Mouse (Mus musculus): ENCODE results near the gene Zbed4. TPM values are rescaled to one million over a fixed set of nuclear protein-coding genes. Genes with fewer than 3 reads are reported as not detected.
A peak's percentile ranks its signal among the peaks of the same experiment; 100 is the strongest.
"Not testable (repeated sequence)": the region's sequence is repeated elsewhere in the genome, so short reads cannot be mapped to it uniquely, and the experiment has no call there.

The Zbed4 gene
- polyA plus RNA-seq, 1 experiment from 2014 or later, result 13.8 TPM

DNA sequence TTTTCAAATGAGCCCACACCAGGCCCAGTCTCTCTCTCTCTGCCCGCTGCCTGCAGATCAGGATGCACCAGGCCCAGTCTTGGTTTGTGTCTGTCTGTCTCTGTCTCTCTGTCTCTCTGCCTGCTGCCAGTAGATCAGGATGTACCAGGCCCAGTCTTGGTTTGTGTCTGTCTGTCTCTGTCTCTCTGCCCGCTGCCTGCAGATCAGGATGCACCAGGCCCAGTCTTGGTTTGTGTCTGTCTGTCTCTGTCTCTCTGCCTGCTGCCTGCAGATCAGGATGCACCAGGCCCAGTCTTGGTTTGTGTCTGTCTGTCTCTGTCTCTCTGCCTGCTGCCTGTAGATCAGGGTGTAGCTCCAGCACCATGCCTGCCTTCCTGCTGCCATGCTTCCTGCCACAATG lies 62.4 kb downstream of the Zbed4 start:
- H3K9ac ChIP-seq; H3K4me2 ChIP-seq; H3K4me3 ChIP-seq; ATAC-seq (ENCODE audit: insufficient number of reproducible peaks, insufficient read depth, low FRiP score, low TSS enrichment, low read depth); H3K9me3 ChIP-seq; H3K27me3 ChIP-seq; H3K27ac ChIP-seq; H3K4me1 ChIP-seq: not testable (repeated sequence)
- peaks cover 60% of the 10 kb centered on the region for H3K36me3 ChIP-seq
- 95% methylated on average over 2 of the region's 2 CpGs for whole genome bisulfite sequencing

DNA sequence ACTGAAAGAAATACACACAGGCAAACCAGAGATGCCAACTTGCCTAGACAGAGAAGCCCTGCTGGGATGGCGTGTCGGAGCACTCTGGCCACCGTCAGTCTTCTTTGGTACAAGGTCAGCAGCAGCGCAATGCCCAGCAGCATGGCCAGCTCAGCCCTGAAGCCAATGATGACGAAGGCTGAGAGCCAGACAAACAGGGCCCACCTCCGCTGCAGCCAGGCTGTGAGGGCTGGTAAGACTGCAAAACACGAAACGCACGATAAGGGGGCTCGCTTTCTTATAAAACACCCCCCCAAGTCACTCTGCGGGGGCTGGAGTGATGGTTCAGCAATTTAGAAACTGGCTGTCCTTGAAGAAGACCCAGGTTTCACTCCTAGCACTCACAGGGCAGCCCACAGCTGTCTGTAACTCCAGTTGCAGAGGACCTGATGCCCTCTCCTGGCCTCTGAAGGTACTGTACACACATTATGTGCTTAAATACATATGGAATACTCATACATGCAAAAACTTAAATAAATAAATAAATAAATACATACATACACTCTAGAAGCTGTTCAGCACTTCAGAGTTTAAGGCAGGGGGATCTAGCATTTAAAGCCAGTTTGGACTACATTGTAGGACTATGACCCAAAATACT lies 63.1 kb downstream of the Zbed4 start:
- H3K4me1 ChIP-seq, result peaks cover 6% of the 10 kb centered on the region
- 90% methylated on average over 11 of the region's 11 CpGs for WGBS
- no peak overlapping the region for H3K4me2 ChIP-seq
- H3K27ac ChIP-seq, result no peak overlapping the region
- no peaks in the 10 kb centered on the region for H3K9me3 ChIP-seq
- no peaks in the 10 kb centered on the region for H3K27me3 ChIP-seq
- no peak overlapping the region for H3K9ac ChIP-seq
- ATAC-seq (ENCODE audit: insufficient number of reproducible peaks, insufficient read depth, low FRiP score, low TSS enrichment, low read depth), result no peak
- no peak overlapping the region for H3K4me3 ChIP-seq
- H3K36me3 ChIP-seq, result peaks cover 54% of the 10 kb centered on the region

DNA sequence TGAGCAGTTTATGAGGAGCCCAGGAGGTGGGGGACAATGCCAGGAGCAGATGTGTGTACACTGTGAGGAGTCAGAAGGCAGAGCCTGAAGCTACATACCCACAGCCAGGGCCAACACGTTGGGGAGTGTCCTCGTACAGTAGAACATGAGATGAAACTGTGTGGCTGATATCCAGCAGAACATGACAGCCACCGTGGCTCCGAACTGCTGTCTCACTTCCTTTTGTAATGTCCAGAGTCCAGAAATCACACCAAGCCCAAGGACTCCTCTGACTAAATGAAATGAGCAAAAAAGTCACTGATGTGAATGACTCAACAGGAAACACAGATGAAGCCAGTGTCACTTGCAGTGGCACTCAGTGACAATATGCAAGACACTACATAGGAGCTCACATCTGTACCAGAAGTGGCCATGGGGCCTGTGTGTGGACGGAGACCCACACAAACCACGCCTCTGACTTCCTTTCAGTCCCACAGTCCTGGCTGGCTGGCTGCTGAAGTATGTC lies 63.8 kb downstream of the Zbed4 start:
- no peak overlapping the region for H3K27ac ChIP-seq
- H3K27me3 ChIP-seq, result no peaks in the 10 kb centered on the region
- peaks cover 9% of the 10 kb centered on the region for H3K4me1 ChIP-seq
- no peaks in the 10 kb centered on the region for H3K9me3 ChIP-seq
- no peak overlapping the region for H3K4me2 ChIP-seq
- 89% methylated on average over 6 of the region's 6 CpGs for WGBS
- no peak overlapping the region for H3K9ac ChIP-seq
- no peak for ATAC-seq (ENCODE audit: insufficient number of reproducible peaks, insufficient read depth, low FRiP score, low TSS enrichment, low read depth)
- no peak overlapping the region for H3K4me3 ChIP-seq
- peaks cover 51% of the 10 kb centered on the region for H3K36me3 ChIP-seq

DNA sequence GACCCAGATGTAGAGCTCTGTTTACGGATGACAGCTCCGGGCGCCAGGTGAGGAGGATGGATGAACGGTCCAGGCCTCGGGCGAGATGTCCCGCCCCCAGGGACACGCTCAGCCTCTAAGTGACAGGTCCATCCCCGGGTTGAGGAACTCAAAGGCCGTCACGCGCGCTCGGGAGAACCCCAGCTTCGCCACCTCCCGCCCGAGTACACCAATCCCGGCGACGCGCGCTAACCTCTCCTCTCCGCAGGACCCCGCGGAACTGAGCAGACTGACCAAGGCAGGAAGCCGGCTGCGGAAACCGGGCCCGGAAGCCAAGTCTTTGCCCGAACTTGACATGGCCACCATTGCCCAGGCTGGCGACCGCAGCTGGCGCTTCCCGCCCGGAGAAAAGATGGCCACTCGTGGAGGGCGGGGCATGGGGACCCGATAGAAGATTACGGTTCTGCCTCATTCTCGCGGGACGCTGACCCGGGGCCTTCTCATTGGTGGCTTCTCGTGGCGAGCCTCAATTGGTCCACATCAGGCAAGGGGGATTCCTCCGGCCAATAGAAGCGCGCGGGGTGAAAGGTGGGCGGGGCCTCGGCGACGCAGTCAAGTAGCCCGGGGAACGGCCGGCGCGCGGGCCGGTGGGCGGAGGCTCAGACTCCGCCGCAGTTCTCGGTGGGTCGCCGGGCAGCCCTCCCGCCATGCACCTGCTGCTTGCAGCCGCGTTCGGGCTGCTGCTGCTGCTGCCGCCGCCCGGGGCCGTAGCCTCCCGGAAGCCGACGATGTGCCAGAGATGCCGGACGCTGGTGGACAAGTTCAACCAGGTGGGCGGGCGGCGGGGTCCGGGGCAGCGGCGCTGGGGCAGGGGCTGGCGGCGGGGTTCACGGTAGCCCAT lies 67.8 kb downstream of the Zbed4 start, which contains the start of the genes Alg12 and Creld2:
Alg12 (minus strand) TSS at position 293 of the 880 bp plus-strand sequence.
Creld2 (plus strand) TSS at position 621 of the 880 bp plus-strand sequence.
- peak; percentile 97 for ATAC-seq (ENCODE audit: insufficient number of reproducible peaks, insufficient read depth, low FRiP score, low TSS enrichment, low read depth)
- H3K9ac ChIP-seq, result peak within 1 kb of the TSS; percentile 89
- H3K9me3 ChIP-seq, result no peaks in the 10 kb centered on the region
- H3K4me1 ChIP-seq, result peaks cover 16% of the 10 kb centered on the region
- H3K36me3 ChIP-seq, result peaks cover 51% of the 10 kb centered on the region
- WGBS, result under 1% methylated on average over 88 of the region's 88 CpGs
- H3K27me3 ChIP-seq, result no peaks in the 10 kb centered on the region
- peak within 1 kb of the TSS; percentile 89 for H3K4me3 ChIP-seq
- peak within 1 kb of the TSS; percentile 92 for H3K4me2 ChIP-seq
- peak within 1 kb of the TSS; percentile 81 for H3K27ac ChIP-seq

DNA sequence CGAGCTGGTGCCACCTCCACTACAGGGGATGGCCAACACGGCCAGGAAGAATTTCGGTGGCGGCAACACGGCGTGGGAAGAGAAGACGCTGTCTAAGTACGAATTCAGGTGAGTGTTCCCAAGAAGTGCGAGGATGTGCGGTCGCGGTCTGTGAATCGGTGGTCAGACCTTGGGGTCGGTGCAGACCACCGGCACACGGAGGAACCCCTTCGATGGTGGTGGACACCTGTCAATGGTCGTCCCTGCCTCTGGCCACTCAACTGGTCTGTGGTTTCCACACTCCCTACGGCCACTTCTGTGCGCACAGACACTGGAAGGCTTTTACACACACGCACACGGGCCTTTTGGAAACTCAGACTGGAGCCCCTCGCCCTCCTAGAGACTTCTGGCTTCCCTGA lies 68.4 kb downstream of the Zbed4 start:
- no peak overlapping the region for H3K27ac ChIP-seq
- H3K36me3 ChIP-seq, result peaks cover 51% of the 10 kb centered on the region
- WGBS, result 2% methylated on average over 23 of the region's 23 CpGs
- H3K27me3 ChIP-seq, result no peaks in the 10 kb centered on the region
- peak overlapping the region; percentile 89 for H3K4me3 ChIP-seq
- peak overlapping the region; percentile 92 for H3K4me2 ChIP-seq
- ATAC-seq (ENCODE audit: insufficient number of reproducible peaks, insufficient read depth, low FRiP score, low TSS enrichment, low read depth), result no peak
- peak overlapping the region; percentile 89 for H3K9ac ChIP-seq
- H3K4me1 ChIP-seq, result peaks cover 16% of the 10 kb centered on the region
- H3K9me3 ChIP-seq, result no peaks in the 10 kb centered on the region

DNA sequence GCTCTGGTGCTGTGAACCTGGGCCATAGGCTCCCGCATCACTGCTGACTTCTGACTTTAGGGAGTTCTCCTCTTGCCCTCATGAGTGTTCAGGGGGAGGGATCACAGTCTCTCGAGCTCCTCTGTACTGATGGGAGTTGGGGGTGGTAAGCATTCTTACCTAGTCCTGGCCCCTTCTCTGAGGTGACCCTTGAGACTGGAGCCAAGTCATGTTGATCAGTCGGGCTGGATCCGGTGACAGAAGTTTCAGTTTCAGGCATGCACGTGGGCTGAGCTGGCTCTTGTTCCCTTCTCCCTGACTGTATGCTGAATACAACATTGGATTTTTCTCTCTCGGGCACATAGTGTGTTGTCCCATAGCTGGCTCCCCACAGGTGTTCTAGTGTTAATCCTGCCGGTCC lies 69.9 kb downstream of the Zbed4 start:
- no peaks in the 10 kb centered on the region for H3K27me3 ChIP-seq
- H3K9ac ChIP-seq, result peak overlapping the region; percentile 28; the same call in 1 of the 2 replicates
- peaks cover 16% of the 10 kb centered on the region for H3K4me1 ChIP-seq
- H3K4me2 ChIP-seq, result no peak overlapping the region
- no peak overlapping the region for H3K27ac ChIP-seq
- ATAC-seq (ENCODE audit: insufficient number of reproducible peaks, insufficient read depth, low FRiP score, low TSS enrichment, low read depth), result no peak
- WGBS, result 83% methylated on average over 7 of the region's 7 CpGs
- peaks cover 53% of the 10 kb centered on the region for H3K36me3 ChIP-seq
- H3K9me3 ChIP-seq, result no peaks in the 10 kb centered on the region
- no peak overlapping the region for H3K4me3 ChIP-seq

DNA sequence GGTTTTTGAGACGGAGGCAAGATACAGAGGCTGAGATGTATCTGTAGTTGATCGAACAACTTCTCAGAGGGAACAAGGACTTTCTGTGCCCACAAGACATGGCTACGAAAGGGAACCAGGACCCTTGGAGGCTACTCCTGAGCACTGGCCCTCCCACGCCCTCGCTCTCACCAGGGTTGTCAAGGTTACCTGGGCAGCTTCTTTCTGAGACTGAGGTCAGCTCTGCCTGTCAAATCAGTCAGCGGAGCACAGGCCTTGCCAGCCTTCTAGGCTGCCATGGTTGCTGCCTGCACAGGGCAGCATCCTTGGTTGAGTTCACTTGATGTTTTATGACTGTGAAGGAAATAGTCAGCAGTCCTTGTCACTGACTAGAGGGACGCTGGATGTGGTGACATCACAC lies 71.1 kb downstream of the Zbed4 start:
- ATAC-seq (ENCODE audit: insufficient number of reproducible peaks, insufficient read depth, low FRiP score, low TSS enrichment, low read depth), result no peak
- Histone ChIP-seq H3K4me1 (peaks cover 16% of the 10 kb centered on the region), H3K4me2 (no peak overlapping the region), H3K27me3 (no peaks in the 10 kb centered on the region), H3K36me3 (peaks cover 62% of the 10 kb centered on the region), H3K4me3 (no peak overlapping the region), H3K9me3 (no peaks in the 10 kb centered on the region), H3K27ac (no peak overlapping the region), H3K9ac (no peak overlapping the region)
- 93% methylated on average over 7 of the region's 7 CpGs for WGBS

DNA sequence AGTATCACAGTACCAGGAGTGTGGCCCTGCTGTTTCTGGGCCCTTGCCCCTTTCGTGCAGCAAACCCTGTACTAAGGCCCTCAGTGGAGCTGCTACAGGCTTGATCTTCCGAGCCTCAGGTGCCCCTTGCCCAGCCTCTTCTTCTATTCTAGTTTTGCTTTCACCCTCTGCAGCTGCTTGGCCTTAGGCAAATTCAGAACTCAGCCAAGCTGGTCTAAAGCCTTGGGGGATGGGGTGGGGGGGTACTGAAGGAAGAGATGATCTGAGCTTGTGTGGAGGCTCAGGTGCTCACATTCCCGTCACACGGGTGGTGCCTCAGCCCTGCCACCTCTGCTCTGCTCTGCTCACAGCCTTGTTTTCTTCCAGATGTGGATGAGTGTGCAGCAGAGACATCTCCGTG lies 71.9 kb downstream of the Zbed4 start:
- Histone ChIP-seq H3K27me3 (no peaks in the 10 kb centered on the region), H3K9ac (no peak overlapping the region), H3K4me1 (peaks cover 13% of the 10 kb centered on the region), H3K4me3 (no peak overlapping the region), H3K4me2 (no peak overlapping the region), H3K36me3 (peaks cover 62% of the 10 kb centered on the region), H3K9me3 (no peaks in the 10 kb centered on the region), H3K27ac (no peak overlapping the region)
- 88% methylated on average over 5 of the region's 5 CpGs for WGBS
- ATAC-seq (ENCODE audit: insufficient number of reproducible peaks, insufficient read depth, low FRiP score, low TSS enrichment, low read depth), result no peak

DNA sequence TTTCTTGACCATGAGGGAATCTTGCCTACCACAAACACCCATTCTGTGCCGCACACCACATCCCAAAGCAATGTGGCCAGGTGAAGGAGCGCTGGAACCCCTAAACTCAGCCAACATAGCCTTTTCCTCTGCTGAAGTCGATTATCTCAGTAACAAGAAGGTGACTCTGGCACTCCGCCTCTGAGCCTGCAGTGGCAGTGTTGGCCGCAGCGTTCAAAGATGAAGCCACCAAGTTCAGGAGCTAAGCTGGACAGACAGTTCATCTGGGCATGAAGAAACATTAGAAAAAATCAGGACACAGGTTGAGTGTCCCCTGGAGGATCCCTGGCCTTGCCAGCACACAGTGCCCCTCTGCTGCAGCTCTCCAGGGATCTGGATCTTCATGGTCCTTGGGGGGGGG lies 76.0 kb downstream of the Zbed4 start:
- Histone ChIP-seq H3K9ac (no peak overlapping the region), H3K4me3 (no peak overlapping the region), H3K9me3 (no peaks in the 10 kb centered on the region), H3K36me3 (peaks cover 48% of the 10 kb centered on the region), H3K27me3 (no peaks in the 10 kb centered on the region), H3K27ac (no peak overlapping the region), H3K4me1 (peaks cover 4% of the 10 kb centered on the region), H3K4me2 (no peak overlapping the region)
- WGBS, result 92% methylated on average over 6 of the region's 6 CpGs
- no peak for ATAC-seq (ENCODE audit: insufficient number of reproducible peaks, insufficient read depth, low FRiP score, low TSS enrichment, low read depth)

DNA sequence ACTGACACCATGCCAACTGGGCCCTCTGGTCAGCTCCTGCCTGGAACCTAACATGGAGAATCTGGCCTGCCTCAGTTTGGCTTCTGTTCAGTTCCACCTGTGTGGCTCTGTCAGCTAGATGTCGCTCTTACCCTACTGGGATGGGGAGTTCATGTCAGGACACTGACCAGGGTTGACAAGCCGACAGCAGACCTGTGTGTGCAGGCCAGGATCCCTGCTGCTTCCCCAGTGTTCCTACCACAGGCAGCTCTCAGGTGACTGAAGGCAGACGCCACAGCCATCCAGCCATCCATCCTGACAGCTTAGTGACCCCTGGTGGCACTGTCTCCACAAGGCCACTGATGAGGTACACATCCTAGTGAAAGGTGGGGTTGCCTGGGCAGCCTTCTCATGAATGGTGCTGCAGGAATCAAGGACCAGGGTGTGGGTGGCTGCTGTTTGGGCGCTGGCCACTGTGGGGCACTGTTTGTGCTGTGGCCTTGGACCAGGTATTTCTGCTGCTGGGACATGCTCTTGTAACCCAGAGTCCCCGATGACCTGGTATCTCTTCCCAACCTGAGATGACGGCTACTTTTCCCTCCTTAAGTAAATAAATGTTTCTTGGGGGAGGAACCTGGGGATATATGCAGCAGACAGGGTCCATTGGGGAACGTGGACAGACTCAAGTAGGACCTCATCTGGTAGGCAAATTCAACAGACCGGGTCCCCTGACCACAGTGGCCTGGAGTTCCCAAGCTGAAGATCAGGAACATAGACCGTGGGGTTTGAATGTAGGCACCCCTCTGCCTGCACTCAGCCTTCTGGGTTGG lies 76.7 kb downstream of the Zbed4 start:
- ATAC-seq (ENCODE audit: insufficient number of reproducible peaks, insufficient read depth, low FRiP score, low TSS enrichment, low read depth), result no peak
- WGBS, result 21% methylated on average over 9 of the region's 9 CpGs
- no peaks in the 10 kb centered on the region for H3K27me3 ChIP-seq

More for the DNA sequence above, 76.7 kb downstream of the Zbed4 start:
- H3K36me3 ChIP-seq, result peaks cover 40% of the 10 kb centered on the region
- no peak overlapping the region for H3K4me2 ChIP-seq
- H3K27ac ChIP-seq, result no peak overlapping the region
- no peak overlapping the region for H3K4me3 ChIP-seq
- no peak overlapping the region for H3K9ac ChIP-seq
- no peaks in the 10 kb centered on the region for H3K9me3 ChIP-seq
- peaks cover 4% of the 10 kb centered on the region for H3K4me1 ChIP-seq

Measured in embryonic facial prominence, embryonic 13.5 days (tissue).